Mouse (Mus musculus): ENCODE data around the gene Rffl. TPM values are rescaled to one million over a fixed set of nuclear protein-coding genes. Genes with fewer than 3 reads are reported as not detected.

The Rffl gene
- polyA plus RNA-seq (2015; fragmentation: Nextera tagmentation; extraction: Ambion mirVana), result 6.7 and 7.2 TPM in 2 replicates

DNA sequence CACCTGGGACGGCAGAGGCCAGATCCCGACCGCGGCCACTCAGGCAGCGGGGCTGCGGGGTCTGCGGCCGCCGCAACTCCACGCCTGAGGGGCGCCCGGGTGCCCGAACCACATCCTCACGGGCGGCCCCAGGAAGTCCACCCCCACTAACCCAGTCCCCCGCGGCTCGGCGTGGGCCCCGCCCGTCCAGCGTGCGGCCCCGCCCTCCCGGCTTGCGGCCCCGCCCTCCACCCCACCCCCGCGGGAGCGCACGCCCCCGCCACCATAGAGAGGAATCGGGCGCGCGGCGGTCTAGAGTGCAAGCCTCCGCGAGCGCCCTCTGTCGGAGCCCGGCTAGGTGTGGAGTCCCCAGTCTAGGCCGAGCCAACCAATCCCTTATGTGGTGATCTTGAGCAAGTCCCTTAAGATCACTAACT, at the start of gene Rffl:
Gene Rffl, minus strand, starts transcription at position 180 of the 416 bp plus-strand sequence.

GRCm38 (mm10) chr11:82910250-82910649, 39.2 kb upstream of the Rffl start, which contains the start of gene Unc45b:
TSS of gene Unc45b (plus strand) at chr11:82910550.

GRCm38 (mm10) chr11:82907651-82908607, 36.9 kb upstream of the Rffl start, which contains the start of gene Nle1:
TSS of gene Nle1 (minus strand) at chr11:82908411.

GRCm38 (mm10) chr11:82891936-82892335, 20.9 kb upstream of the Rffl start, which contains the start of gene Fndc8:
TSS of gene Fndc8 (plus strand) at chr11:82892124.

GRCm38 (mm10) chr11:82890342-82890762, 19.3 kb upstream of the Rffl start, which contains the start of gene Rad51d:
TSS of gene Rad51d (minus strand) at chr11:82890614.

GRCm38 (mm10) chr11:82780983-82781903, 89.8 kb downstream of the Rffl start, which contains the start of gene Lig3:
TSS of gene Lig3 (plus strand) at chr11:82781108.

GRCm38 (mm10) chr11:82763742-82764437, 107.1 kb downstream of the Rffl start, which contains the start of the genes Cct6b and Zfp830:
TSS of gene Cct6b (minus strand) at chr11:82764321.
TSS of gene Zfp830 (plus strand) at chr11:82764345.

Other genes with a start within 250 kb of the Rffl start
- 0.22 and 0.46 TPM in 2 replicates for gene Cct6b, start 106.9 kb downstream of the Rffl start, polyA plus RNA-seq (2015; fragmentation: Nextera tagmentation; extraction: Ambion mirVana)
- 23.1 and 23.6 TPM in 2 replicates for gene Zfp830, start 106.9 kb downstream of the Rffl start, polyA plus RNA-seq (2015; fragmentation: Nextera tagmentation; extraction: Ambion mirVana)
- gene Lig3, start 90.1 kb downstream of the Rffl start, polyA plus RNA-seq (2015; fragmentation: Nextera tagmentation; extraction: Ambion mirVana), result 12.5 and 13.4 TPM in 2 replicates
- gene Rad51d, start 19.4 kb upstream of the Rffl start, polyA plus RNA-seq (2015; fragmentation: Nextera tagmentation; extraction: Ambion mirVana), result 9.7 and 11.4 TPM in 2 replicates
- 0.10 TPM in 1 of 2 replicates, not detected in the other for gene Fndc8, start 20.9 kb upstream of the Rffl start, polyA plus RNA-seq (2015; fragmentation: Nextera tagmentation; extraction: Ambion mirVana)
- 16.7 and 18.3 TPM in 2 replicates for gene Nle1, start 37.2 kb upstream of the Rffl start, polyA plus RNA-seq (2015; fragmentation: Nextera tagmentation; extraction: Ambion mirVana)
- 7.5 and 8.1 TPM in 2 replicates for gene Unc45b, start 39.3 kb upstream of the Rffl start, polyA plus RNA-seq (2015; fragmentation: Nextera tagmentation; extraction: Ambion mirVana)
- 8.5 and 10.7 TPM in 2 replicates for gene Slfn5, start 80.1 kb upstream of the Rffl start, polyA plus RNA-seq (2015; fragmentation: Nextera tagmentation; extraction: Ambion mirVana)
- gene Slfn9, start 120.6 kb upstream of the Rffl start, polyA plus RNA-seq (2015; fragmentation: Nextera tagmentation; extraction: Ambion mirVana), result 7.9 and 11.1 TPM in 2 replicates
- 0.76 and 1.2 TPM in 2 replicates for gene Slfn8, start 149.6 kb upstream of the Rffl start, polyA plus RNA-seq (2015; fragmentation: Nextera tagmentation; extraction: Ambion mirVana)
- 10.0 and 17.9 TPM in 2 replicates for gene Slfn2, start 193.9 kb upstream of the Rffl start, polyA plus RNA-seq (2015; fragmentation: Nextera tagmentation; extraction: Ambion mirVana)
- 0.43 and 2.6 TPM in 2 replicates for gene Slfn1, start 245.6 kb upstream of the Rffl start, polyA plus RNA-seq (2015; fragmentation: Nextera tagmentation; extraction: Ambion mirVana)

Measured in urinary bladder, postnatal 0 days (tissue).